Mouse (Mus musculus) CH12F3 (cell line): ENCODE results near the gene Rgs7bp.

Experiments used
- in situ Hi-C: fragments of 300-500 bp; cut with MboI; formaldehyde crosslinking; loops from 2 replicates; pipeline ENCODE4 v1.14.3; 2020; ENCODE audit warnings: low sequenced_read_pairs

Gene Rgs7bp

GRCm38 (mm10) chr13:105008891-105009290 lies 45.8 kb downstream of the Rgs7bp start:
- in situ Hi-C loops: no loop called here

- in situ Hi-C loops: no loop called here
Measured at GRCm38 (mm10) chr13:105002831-105003157, 51.9 kb downstream of the Rgs7bp start.

- in situ Hi-C loops: no loop called here
Measured at GRCm38 (mm10) chr13:105002132-105002830, 52.4 kb downstream of the Rgs7bp start.

GRCm38 (mm10) chr13:105001714-105002113 lies 53.0 kb downstream of the Rgs7bp start:
- in situ Hi-C loops: no loop called here

- in situ Hi-C loops: no loop called here
Measured at GRCm38 (mm10) chr13:104988811-104989258, 65.9 kb downstream of the Rgs7bp start.

- in situ Hi-C loops: no loop called here
Measured at GRCm38 (mm10) chr13:104988009-104988540, 66.7 kb downstream of the Rgs7bp start.

GRCm38 (mm10) chr13:104985691-104986090 lies 69.0 kb downstream of the Rgs7bp start:
- in situ Hi-C loops: no loop called here

GRCm38 (mm10) chr13:104983989-104984388 lies 70.7 kb downstream of the Rgs7bp start:
- in situ Hi-C loops: no loop called here

- in situ Hi-C loops: no loop called here
Measured at GRCm38 (mm10) chr13:104982781-104983353, 71.9 kb downstream of the Rgs7bp start.

- in situ Hi-C loops: no loop called here
Measured at GRCm38 (mm10) chr13:104978176-104978575, 76.6 kb downstream of the Rgs7bp start.

- in situ Hi-C loops: no loop called here
Measured at GRCm38 (mm10) chr13:104967486-104967885, 87.2 kb downstream of the Rgs7bp start.

- in situ Hi-C loops: no loop called here
Measured at GRCm38 (mm10) chr13:104963716-104964115, 91.0 kb downstream of the Rgs7bp start.

GRCm38 (mm10) chr13:104962716-104963411 lies 91.9 kb downstream of the Rgs7bp start:
- in situ Hi-C loops: no loop called here

- in situ Hi-C loops: no loop called here
Measured at GRCm38 (mm10) chr13:104962166-104962565, 92.6 kb downstream of the Rgs7bp start.

- in situ Hi-C loops: no loop called here
Measured at GRCm38 (mm10) chr13:104960951-104961715, 93.6 kb downstream of the Rgs7bp start.

- in situ Hi-C loops: no loop called here
Measured at GRCm38 (mm10) chr13:104960206-104960928, 94.4 kb downstream of the Rgs7bp start.

GRCm38 (mm10) chr13:104959733-104960132 lies 95.0 kb downstream of the Rgs7bp start:
- in situ Hi-C loops: no loop called here

GRCm38 (mm10) chr13:104947958-104948357 lies 106.8 kb downstream of the Rgs7bp start:
- in situ Hi-C loops: loop anchor here (25.0 kb wide), 1 partner anchor 686 kb away; no protein-coding TSS in a partner anchor

- in situ Hi-C loops: loop anchor here (25.0 kb wide), 1 partner anchor 678 kb away; no protein-coding TSS in a partner anchor
Measured at GRCm38 (mm10) chr13:104940483-104940882, 114.2 kb downstream of the Rgs7bp start.

GRCm38 (mm10) chr13:104939856-104940255 lies 114.9 kb downstream of the Rgs7bp start:
- in situ Hi-C loops: loop anchor here (10.0 to 25.0 kb wide), 2 partner anchors 125 to 678 kb away; partner anchors contain the start of gene Cwc27
